Mouse (Mus musculus) heart, embryonic 12.5 days (tissue): ENCODE data around the gene Cox14. TPM values are rescaled to one million over a fixed set of nuclear protein-coding genes. Genes with fewer than 3 reads are reported as not detected.

ENCODE experiments used
- ATAC-seq: fragments of 200-750 bp; cut with Nextera tagmentation; 2 replicates; pipeline ENCODE4 v1.8.0; 2017; ENCODE audit warnings: moderate TSS enrichment, moderate library complexity; ENCODE audit not compliant: insufficient number of reproducible peaks, low FRiP score
- H3K27ac ChIP-seq: fragments of 300-500 bp; sonication (generic); 2 replicates; pipeline ENCODE4 v1.5.1; 2016; ENCODE audit warnings: mild to moderate bottlenecking, moderate library complexity; ENCODE audit not compliant: poor library complexity, severe bottlenecking
- H3K27me3 ChIP-seq: fragments of 300-500 bp; sonication (generic); replicated peaks from 2 replicates; pipeline ENCODE4 v1.6.1; 2016; ENCODE audit warnings: mild to moderate bottlenecking, moderate library complexity
- H3K36me3 ChIP-seq: fragments of 300-500 bp; sonication (generic); 2 replicates; pipeline ENCODE4 v1.6.1; 2016; ENCODE audit warnings: mild to moderate bottlenecking, moderate library complexity
- H3K4me1 ChIP-seq: fragments of 300-500 bp; sonication (generic); replicated peaks from 2 replicates; pipeline ENCODE4 v1.6.1; 2016; ENCODE audit warnings: mild to moderate bottlenecking
- H3K4me2 ChIP-seq: fragments of 300-500 bp; sonication (generic); 2 replicates; pipeline ENCODE4 v1.6.1; 2016; ENCODE audit warnings: mild to moderate bottlenecking, moderate library complexity
- H3K4me3 ChIP-seq: fragments of 300-500 bp; sonication (generic); 2 replicates; pipeline ENCODE4 v1.5.1; 2016; ENCODE audit warnings: mild to moderate bottlenecking
- H3K9ac ChIP-seq: fragments of 300-500 bp; sonication (generic); 2 replicates; pipeline ENCODE4 v1.6.1; 2016; ENCODE audit warnings: mild to moderate bottlenecking, moderate library complexity
- H3K9me3 ChIP-seq: fragments of 300-500 bp; sonication (generic); replicated peaks from 2 replicates; pipeline ENCODE4 v1.6.1; 2016; ENCODE audit warnings: mild to moderate bottlenecking, moderate library complexity
- WGBS: fragments of 180-500 bp; shearing (Covaris S2); methylation state at CpG from one replicate; pipeline ENCODE4 v1.1.7; 2016; 5-methylcytosine and 5-hydroxymethylcytosine counted together
- polyA plus RNA-seq: library from polyadenylated mRNA; unstranded; fragments of >200 nt; fragmentation: Nextera tagmentation; extraction: Ambion mirVana; gene quantifications from 2 replicates; pipeline ENCODE4 v1.2.1, GENCODE M21; 2016

Cox14 gene
- polyA plus RNA-seq, 1 experiment from 2014 or later: 170 TPM

DNA sequence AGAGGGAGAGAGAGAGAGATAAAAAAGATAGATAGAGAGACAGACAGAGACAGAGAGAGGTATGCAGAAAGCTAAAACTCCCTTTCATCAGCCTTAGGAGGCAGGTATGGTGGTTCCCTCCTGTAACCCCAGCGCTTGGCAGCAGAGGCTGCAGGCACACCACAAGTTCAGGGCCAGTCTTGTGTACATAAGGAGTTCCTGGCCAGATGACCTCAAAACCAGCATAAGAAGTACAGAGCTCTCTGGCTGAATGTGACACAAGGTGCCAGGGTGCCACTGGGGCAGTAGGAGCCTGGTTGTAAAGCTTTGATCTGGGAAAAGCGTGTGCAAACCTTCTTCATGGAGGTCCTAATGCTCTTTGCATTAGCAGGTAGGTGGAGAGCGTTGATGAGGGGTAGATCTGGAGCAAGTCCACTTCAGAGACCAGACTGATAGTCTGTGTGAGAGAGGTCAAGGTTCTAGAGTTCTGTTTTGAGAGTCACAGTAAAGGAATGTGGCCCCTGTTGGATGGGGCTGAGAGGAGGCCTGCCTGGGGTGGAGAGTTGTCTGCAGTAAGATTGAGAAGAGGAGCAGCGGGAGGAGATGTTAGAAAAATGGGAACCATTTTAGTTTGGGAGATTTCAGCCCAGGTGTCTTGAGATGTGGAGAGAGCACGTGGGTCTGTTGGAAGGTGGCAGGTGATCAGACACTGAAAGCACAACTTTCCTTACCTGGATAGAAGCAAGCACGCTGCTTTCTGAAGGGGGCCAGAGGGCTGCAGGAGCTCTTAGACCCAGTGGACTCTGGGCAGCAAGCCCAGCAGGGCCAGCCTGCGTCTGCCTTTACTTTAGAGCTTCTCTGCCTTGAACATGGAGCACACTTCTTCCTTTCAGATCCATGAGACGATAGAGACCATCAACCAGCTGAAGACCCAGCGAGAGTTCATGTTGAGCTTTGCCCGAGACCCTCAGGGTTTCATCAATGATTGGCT lies 14.9 kb upstream of the Cox14 start:
- Histone ChIP-seq H3K27ac (no peak overlapping the region), H3K4me1 (peaks cover 41% of the 10 kb centered on the region), H3K4me3 (no peak overlapping the region), H3K27me3 (no peaks in the 10 kb centered on the region), H3K9ac (no peak overlapping the region), H3K36me3 (peaks cover 90% of the 10 kb centered on the region), H3K9me3 (no peaks in the 10 kb centered on the region), H3K4me2 (no peak overlapping the region)
- ATAC-seq: no peak
- WGBS: 85% methylated on average over 10 of the region's 10 CpGs

DNA sequence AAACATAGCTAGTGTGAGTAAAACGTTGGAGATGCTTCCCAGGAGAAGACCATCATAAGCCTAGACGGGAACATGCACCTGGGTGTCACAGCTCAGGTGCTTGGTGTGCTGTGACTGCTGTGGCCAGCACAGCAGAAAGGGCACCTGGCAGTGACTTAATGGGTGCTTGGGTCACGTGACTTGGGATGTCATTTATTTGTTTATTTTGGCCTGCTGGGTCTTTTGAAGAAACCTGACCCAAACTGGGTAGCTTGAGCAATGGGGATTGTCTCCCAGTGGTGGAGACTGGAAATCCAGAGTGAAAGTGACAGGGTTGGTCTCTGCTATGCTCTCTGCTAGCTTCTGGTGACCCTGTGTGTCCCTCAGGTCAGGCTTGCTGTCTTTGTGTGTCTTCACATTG lies 13.9 kb upstream of the Cox14 start:
- no peak for ATAC-seq
- no peak overlapping the region for H3K4me2 ChIP-seq
- 75% methylated on average over 3 of the region's 3 CpGs for WGBS

DNA sequence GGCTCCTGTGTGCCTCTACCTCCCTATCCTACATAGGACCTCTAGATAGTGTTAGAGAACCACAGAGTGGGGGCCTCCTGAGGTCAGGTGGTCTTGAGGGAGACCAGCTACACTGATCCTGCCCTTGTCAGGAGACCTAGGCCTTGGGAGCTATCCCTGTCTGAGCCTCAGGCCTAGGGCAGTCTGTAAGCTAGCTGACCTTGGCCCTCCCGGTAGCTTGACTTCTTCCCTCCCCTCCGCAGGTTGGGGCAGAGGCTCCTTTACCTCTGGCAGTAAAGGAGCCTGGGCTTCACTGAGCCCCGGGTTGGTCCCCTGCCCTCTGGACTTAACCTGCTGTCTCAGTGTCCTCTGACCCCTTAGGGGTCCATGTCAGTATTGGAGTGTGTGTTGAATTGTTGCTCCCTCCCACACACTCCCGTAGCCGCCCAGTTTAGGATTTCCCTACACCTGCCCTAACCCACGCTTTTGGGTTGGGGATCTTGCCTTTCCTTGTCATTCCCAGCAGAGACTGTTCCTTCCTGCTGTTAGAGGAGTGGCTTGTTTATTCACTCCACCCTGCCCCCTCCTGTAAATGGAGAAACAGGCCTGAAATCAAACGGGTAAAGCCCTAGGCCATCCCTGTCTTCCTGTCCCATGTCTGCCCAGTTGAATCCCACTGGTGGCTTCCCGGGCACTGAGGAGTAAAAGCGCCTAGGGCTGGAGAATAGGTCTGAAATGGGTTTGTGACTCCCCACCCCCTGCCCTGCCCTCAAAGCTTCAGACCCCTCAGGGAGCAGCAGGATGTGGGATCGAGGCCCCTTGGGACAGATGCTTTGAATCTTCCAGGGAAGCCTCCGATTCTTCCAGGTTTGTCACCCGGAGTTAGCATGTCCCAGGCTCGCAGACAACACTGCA lies 12.5 kb upstream of the Cox14 start:
- Histone ChIP-seq H3K36me3 (peaks cover 71% of the 10 kb centered on the region), H3K9me3 (no peaks in the 10 kb centered on the region), H3K4me3 (no peak overlapping the region), H3K27me3 (no peaks in the 10 kb centered on the region), H3K27ac (peak overlapping the region; percentile 85), H3K4me1 (peaks cover 53% of the 10 kb centered on the region), H3K4me2 (no peak overlapping the region), H3K9ac (peak overlapping the region; percentile 10)
- WGBS: 71% methylated on average over 13 of the region's 13 CpGs
- ATAC-seq: no peak

More for the DNA sequence above, 13.9 kb upstream of the Cox14 start:
- Histone ChIP-seq H3K9ac (no peak overlapping the region), H3K4me1 (peaks cover 44% of the 10 kb centered on the region), H3K36me3 (peaks cover 84% of the 10 kb centered on the region), H3K27ac (no peak overlapping the region), H3K9me3 (no peaks in the 10 kb centered on the region), H3K27me3 (no peaks in the 10 kb centered on the region), H3K4me3 (no peak overlapping the region)

DNA sequence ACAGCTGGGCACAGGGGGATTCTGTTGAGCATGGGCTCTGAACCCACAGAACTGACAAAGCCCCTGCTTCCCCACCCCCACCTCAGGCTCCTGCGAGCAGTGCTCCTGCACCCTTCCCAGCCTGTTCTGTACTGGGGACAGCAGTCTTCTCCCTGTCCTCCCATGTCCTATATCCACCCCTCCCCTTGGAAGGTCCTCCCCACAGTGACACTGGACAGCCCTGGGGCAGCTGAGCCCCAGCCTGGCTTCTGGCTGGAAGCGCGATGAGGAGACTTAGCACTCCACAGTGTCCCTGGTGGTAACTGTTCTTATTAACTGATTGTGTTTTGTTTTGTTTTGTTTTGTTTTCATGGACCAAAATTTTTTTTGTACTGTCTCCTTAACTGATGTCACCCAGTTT lies 11.8 kb upstream of the Cox14 start:
- Histone ChIP-seq H3K4me3 (no peak overlapping the region), H3K4me1 (peaks cover 53% of the 10 kb centered on the region), H3K36me3 (peaks cover 71% of the 10 kb centered on the region), H3K9ac (peak overlapping the region; percentile 53), H3K27ac (peak overlapping the region; percentile 85), H3K4me2 (no peak overlapping the region), H3K27me3 (no peaks in the 10 kb centered on the region), H3K9me3 (no peaks in the 10 kb centered on the region)
- ATAC-seq: peak; percentile 9; the same call in 1 of the 2 replicates
- 57% methylated on average over 3 of the region's 3 CpGs for WGBS

- no peak overlapping the region for H3K4me2 ChIP-seq
- WGBS: 48% methylated on average over 4 of the region's 4 CpGs
- peaks cover 53% of the 10 kb centered on the region for H3K4me1 ChIP-seq
- no peak overlapping the region for H3K4me3 ChIP-seq
- no peak for ATAC-seq
- peaks cover 71% of the 10 kb centered on the region for H3K36me3 ChIP-seq
- H3K9me3 ChIP-seq: no peaks in the 10 kb centered on the region
- no peaks in the 10 kb centered on the region for H3K27me3 ChIP-seq
- H3K27ac ChIP-seq: peak overlapping the region; percentile 85
- peak overlapping the region; percentile 53 for H3K9ac ChIP-seq
Observed at GRCm38 (mm10) chr15:99714206-99714605, 11.2 kb upstream of the Cox14 start.

GRCm38 (mm10) chr15:99714858-99715257 lies 10.6 kb upstream of the Cox14 start:
- H3K9ac ChIP-seq: no peak overlapping the region
- H3K4me1 ChIP-seq: peaks cover 53% of the 10 kb centered on the region
- no peaks in the 10 kb centered on the region for H3K9me3 ChIP-seq
- peaks cover 67% of the 10 kb centered on the region for H3K36me3 ChIP-seq
- 36% methylated on average over 7 of the region's 7 CpGs for WGBS
- H3K27me3 ChIP-seq: no peaks in the 10 kb centered on the region
- H3K4me3 ChIP-seq: no peak overlapping the region
- 0 out of 2 replicates have a peak overlapping the region, but pooled peaks have one; percentile 7 for H3K27ac ChIP-seq
- ATAC-seq: no peak
- H3K4me2 ChIP-seq: no peak overlapping the region

- H3K4me1 ChIP-seq: peaks cover 51% of the 10 kb centered on the region
- WGBS: 73% methylated on average over 13 of the region's 13 CpGs
- H3K27ac ChIP-seq: 0 out of 2 replicates have a peak overlapping the region, but pooled peaks have one; percentile 7
- no peaks in the 10 kb centered on the region for H3K9me3 ChIP-seq
- ATAC-seq: no peak
- no peak overlapping the region for H3K4me2 ChIP-seq
- H3K27me3 ChIP-seq: no peaks in the 10 kb centered on the region
- no peak overlapping the region for H3K4me3 ChIP-seq
- H3K36me3 ChIP-seq: peaks cover 64% of the 10 kb centered on the region
- H3K9ac ChIP-seq: 0 out of 2 replicates have a peak overlapping the region, but pooled peaks have one; percentile 38
Observed at GRCm38 (mm10) chr15:99715361-99715865, 10.0 kb upstream of the Cox14 start.

GRCm38 (mm10) chr15:99715982-99716746 lies 9.3 kb upstream of the Cox14 start:
- Histone ChIP-seq H3K9me3 (no peaks in the 10 kb centered on the region), H3K36me3 (peaks cover 61% of the 10 kb centered on the region), H3K9ac (0 out of 2 replicates have a peak overlapping the region, but pooled peaks have one; percentile 38), H3K27me3 (no peaks in the 10 kb centered on the region), H3K27ac (no peak overlapping the region; the same call in 1 of the 2 replicates), H3K4me1 (peaks cover 50% of the 10 kb centered on the region), H3K4me2 (no peak overlapping the region), H3K4me3 (no peak overlapping the region)
- no peak for ATAC-seq
- WGBS: 74% methylated on average over 11 of the region's 11 CpGs

- H3K4me2 ChIP-seq: no peak overlapping the region
- no peaks in the 10 kb centered on the region for H3K9me3 ChIP-seq
- H3K4me1 ChIP-seq: peaks cover 50% of the 10 kb centered on the region
- no peak overlapping the region for H3K4me3 ChIP-seq
- WGBS: 81% methylated on average over 12 of the region's 12 CpGs
- H3K27ac ChIP-seq: no peak overlapping the region
- peaks cover 58% of the 10 kb centered on the region for H3K36me3 ChIP-seq
- no peak overlapping the region for H3K9ac ChIP-seq
- ATAC-seq: no peak
- H3K27me3 ChIP-seq: no peaks in the 10 kb centered on the region
Observed at GRCm38 (mm10) chr15:99716814-99717213, 8.6 kb upstream of the Cox14 start.
